Mouse (Mus musculus) gastrocnemius, postnatal 4 days (tissue): ENCODE measurements around the gene Gm49354. TPM values are rescaled to one million over a fixed set of nuclear protein-coding genes. Genes with fewer than 3 reads are reported as not detected.
A peak's percentile ranks its signal among the peaks of the same experiment; 100 is the strongest.
"Not testable (repeated sequence)": the region's sequence is repeated elsewhere in the genome, so short reads cannot be mapped to it uniquely, and the experiment has no call there.

ENCODE experiments used
- DNase-seq, 2 experiments: peaks; one replicate each; pipeline ENCODE4 v3.0.0; 2021 to 2022; ENCODE audit warnings: low spot score in 2 of 2, mixed read lengths in 2 of 2
- long read RNA-seq, 2 experiments: library from polyadenylated mRNA; stranded (forward); transcript quantifications; one replicate each; pipeline ENCODE4 v2.0.0; 2021
- total RNA-seq, 2 experiments: library from RNA; stranded (reverse); gene quantifications; 2 replicates each; pipeline ENCODE4 v1.2.3; 2021

The Gm49354 gene
- total RNA-seq, result not detected
- long read RNA-seq, experiment 1, result 0 reads
- long read RNA-seq, experiment 2, result 0 reads

DNA sequence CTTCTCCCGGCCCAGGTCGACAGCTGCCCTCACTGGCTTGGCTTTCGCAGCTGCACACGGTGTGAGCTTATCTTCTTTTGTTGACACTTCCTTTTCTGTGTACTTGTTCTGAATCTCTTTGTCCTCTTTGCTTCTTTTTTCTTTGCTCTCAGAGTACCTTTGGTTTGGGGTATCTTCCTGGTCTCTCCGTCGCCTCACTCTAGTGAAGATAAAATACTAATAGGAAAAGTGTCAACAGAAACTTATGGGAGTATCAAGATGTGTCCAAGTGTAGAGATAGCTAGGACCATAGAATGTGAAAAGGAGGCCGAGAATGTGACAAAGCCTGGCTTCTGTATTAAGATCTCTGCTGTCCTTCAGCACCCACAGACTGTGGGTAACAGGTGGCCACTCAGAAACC, at the start of gene Gm49354:
Gene Gm49354 (minus strand): TSS at position 101 of the 400 bp plus-strand sequence.
- DNase-seq, result no peak

DNA sequence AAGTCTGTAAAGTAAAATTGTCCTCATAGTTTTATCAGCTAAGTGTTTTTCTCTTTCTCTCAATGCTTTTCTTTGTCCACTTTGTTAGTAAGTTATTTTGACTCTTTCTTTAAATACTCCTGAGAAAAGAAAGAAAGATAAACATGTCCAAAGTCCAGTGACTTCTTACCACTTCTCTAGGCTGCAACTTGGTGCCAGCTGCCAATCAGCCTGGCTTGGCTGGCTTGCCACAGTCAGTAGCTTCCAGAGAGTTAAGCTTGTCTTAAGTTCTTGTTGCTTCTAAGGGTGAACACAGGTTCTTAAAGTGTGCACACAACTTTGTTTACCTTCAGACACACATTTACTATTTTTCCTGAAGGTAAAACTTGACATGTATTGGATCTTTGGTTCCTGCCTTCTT, 43.9 kb upstream of the Gm49354 start:
- no peak for DNase-seq

DNA sequence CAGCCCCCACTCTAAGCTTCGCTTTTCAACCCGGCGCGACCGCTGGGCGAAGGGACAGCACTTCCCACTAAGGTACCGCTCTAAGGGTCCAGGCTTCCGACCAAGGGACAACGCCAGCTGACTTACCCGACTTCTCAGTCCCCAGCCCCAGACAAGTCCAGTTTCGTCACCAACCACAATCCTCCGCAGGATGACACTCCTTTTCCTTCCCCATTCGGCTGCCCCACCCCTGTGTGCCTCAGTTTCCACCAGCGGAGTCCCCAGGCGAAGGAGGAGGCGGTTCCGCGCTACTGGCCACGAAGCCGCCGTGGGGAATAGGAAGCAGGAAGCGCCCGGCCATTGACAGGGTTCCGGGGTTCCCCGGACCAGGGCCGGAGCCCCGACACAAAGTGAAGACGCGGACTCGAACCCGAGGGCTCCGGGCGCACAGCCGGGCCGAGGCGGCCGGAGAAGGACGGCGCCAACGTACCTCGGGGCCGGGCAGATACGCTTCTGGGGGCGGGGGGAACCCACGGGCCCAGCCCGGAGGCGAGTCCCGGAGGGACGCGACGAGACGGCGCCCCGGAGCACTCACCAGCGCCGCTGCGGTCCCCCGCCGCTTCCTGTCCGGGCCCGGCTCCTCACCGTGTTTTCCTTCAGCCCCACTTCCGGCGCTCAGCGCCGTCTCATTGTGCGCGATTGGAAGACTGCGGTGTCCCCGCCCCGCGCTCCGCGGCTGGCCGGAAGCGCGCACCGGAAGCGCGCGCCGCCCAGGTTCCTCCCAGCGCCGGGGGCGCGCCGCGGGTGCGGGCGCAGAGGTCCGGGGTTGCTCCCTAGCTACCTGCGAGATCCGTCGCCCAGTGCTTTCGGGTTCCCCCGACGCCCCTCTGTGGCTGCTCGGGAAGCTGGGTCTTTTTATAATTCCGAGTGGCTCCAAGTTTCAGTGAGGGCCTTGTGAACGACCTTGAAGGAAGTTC, 40.7 kb upstream of the Gm49354 start, which contains the start of gene Tut7:
Gene Tut7 (minus strand): TSS at position 641 of the 956 bp plus-strand sequence.
- DNase-seq, result peak; percentile 83 to 95

DNA sequence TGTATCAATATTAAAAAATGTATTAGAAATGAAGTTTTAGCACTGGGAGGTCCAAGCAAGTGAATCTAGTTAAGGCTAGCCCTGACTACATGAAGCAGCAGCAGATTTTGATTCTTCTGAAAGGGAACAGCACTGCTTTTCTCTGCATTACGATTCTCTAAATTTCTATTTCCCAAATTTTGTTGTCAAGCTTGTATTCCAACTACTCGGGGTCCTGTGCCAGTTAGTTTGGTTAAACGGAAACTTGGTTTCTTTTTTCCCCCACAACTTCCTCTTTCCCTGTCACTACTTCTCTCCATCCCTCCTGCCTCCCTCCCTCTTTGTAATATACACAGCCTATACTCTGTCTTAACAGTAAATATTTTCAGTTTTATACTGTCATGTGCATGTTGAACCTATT, 38.8 kb upstream of the Gm49354 start:
- DNase-seq, result no peak

DNA sequence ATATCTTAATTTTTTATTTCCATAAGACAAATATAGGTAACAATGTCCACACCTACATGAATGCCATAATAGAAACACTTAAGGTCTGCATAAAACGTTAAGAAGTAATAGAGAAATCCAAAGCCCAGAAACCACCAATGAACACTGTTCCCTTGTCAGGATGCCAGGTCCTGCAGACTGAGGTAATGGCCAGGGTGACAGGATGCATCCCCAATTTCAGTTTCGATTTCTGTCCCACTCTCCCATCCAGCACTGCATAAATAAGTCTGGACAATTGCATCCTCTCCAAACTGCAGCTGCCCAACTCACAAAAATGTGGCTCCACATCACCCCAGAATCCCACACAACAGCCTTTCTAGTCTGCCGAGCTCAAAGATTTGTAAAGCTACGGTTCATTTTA, 38.1 kb upstream of the Gm49354 start:
- no peak for DNase-seq

DNA sequence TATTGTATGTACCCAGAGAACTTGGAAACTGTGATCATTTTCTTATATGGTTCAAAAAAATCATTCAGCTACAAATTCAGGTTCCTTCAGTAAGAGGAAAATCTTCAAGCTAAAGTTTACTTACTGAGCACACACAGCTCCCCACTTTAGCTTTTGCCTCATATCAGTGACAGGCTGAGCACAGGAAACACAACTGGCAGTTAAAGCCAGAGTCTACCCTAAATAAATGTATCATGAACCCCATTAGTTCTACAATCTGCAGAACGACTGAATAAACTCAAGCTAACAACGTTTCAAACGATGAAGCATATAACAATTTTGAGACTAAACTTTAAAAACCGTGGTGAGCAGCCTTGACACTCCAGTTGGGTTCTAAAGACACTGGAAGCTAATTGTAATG, 35.3 kb upstream of the Gm49354 start:
- DNase-seq, result no peak

DNA sequence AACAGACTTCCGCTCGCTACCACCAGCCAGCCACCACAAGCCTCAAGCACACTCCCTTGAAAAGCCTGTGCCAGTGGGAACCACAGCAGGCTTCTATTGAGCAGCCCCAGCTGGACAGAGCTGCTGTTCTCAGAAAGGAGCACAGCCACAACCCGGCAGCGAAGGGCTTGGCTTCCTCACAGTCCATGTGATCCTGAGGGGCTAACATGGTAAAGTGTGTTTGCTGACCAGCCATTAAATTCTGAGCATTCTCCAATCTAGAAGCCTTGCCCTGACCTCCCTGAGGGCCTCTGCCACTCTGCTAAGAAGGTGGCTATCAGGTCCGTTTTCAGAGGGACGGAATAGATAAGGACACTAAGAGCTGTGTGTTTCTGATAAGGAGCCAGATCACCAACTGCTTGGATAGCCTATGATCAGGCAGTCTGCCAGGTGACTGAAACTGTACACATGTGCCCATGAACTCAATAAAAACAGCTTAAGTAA, 32.1 kb upstream of the Gm49354 start:
- DNase-seq, result no peak

DNA sequence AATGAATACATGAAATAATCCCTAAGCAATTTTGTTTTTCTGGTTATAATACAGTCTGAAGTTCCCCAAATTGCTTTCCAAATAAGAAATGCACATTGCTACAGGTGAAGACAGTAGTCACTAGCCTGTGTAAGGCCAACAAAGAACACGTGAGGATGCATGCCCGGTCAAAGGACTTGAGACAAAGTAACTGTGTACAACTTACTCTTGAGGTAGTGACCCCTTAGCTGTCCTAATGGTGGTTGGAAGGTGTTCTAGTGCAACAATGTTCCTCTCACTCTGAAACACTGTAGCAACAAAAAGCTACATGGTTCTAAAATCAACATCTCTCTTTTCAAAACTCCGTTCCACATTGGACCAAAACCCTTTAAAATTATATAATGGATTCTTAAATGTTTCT, 29.5 kb upstream of the Gm49354 start:
- DNase-seq, result no peak

DNA sequence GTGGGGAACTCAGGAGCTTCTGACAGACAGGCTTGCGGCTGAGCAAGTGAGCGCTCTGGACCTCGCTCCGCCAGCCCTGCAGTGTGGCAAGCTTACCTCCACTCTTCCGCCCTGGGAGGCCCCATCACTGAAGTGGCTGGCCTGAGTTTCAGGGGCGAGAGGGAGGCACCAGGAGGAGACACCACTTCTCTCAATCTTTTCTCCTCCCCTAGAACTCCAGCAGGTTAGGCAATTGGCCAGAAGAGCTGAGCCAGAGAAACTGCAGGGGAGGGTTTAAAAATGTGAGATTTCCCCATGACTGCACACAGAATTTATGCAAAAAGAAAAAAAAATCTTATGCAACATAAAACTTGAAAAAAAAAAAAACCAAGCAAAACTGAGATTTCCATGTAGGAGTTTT, 19.0 kb upstream of the Gm49354 start:
- DNase-seq, result no peak

DNA sequence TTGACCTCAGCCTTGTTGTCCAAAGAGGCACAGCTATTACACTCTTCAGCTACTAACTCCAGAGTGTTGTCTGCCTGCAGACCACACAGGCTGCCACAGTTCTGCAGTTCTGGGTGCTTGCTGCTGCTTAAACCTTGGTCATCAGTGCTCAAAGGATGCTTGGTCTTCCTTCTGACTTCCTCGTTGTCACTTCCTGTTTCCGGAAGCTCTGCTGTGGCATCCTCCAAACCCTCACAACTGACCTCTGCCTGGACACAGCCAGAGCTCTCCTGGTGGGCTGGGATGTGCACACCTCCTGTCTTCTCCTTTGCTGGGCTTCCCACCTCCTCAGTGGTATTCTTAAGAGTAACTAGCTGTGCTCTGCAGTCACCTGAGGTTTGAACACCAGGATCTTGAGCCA, 18.0 kb upstream of the Gm49354 start:
- no peak for DNase-seq

DNA sequence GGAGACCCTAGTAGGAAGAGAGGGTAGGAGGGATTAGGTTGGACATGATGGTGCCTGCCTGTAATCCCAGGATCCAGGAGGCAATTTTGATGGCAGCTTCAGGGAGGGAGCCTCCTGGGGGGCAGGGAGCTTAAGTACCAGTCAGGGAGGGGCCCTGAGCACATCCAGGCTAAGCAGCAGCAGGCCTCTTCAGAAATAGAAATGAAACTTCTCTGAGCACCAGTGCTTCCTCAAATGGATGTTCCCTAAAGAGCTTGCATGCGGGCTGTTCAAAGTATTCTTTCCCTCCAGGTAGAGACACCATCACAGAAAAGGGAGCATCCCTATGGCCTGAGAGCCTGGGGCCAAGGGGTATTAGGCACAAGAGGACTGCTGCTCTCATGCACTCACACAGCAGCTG, 16.3 kb upstream of the Gm49354 start:
- DNase-seq, result no peak

DNA sequence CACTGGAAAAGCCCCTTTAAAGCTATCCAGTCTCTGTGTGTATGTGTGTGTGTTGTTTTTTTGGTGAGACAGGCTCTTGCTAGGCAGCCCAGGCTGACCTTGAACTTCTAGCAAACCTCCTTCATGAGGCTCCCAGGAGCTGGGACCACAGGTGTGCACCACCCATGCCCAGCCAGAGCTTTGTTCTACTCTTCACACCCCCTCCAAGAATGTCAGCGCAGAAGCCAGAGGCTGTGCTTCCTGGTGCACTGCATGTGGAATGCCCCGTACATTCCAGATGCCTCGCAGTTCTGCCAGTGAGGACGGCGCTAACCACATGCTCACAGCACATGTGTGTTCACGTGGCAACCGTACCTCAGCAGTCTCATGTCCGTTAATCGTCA, 14.4 kb upstream of the Gm49354 start:
- no peak for DNase-seq

DNA sequence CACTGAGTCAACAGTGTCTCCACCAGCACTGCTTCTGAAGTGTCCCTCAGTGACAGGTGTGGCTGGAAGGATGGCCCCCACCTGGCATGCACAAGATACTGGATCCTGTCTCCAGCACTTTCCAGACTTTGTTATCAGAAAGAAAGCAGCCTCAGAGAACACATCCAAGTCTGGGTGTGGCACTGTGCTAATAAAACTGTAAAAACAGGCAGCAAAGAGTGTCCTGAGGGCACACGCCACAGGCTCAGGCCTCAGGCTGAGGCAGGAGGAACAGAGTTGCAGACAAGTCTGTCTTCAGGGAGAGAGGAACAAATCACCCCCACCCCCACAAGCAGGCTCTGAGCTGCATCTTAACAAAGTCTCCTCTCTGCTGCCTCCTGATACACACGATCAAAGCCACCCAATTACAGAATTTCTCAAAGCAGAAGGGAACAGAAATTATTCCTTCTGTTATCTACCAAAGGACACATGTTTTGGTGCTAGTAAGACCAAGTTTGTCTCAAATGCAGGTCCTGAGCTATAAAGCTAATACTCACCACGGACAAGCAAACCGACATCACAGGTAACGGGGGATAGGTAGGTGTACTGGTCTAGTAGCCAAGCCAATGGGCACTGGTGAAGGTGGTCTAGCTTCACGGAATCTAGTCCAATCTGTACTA, 13.9 kb upstream of the Gm49354 start:
- DNase-seq, result no peak

DNA sequence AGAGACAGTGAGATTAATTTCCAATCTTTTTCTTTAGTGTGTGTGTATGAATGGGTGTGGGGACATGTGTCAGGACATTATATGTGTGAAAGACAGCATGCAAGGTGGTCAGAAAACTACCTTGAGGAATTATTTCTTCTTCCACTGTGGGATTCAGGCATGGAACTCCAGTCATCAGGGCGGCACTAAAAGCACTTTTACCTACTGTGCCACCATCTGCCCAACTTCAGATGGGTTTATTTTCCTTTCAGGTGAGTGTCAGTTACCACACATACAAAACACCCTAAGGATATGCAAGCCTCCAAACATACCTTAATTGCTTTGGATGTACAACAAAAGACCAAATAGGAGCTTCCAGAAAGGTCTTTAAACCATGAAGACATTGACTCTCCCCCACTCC, 12.7 kb upstream of the Gm49354 start:
- DNase-seq, result no peak

DNA sequence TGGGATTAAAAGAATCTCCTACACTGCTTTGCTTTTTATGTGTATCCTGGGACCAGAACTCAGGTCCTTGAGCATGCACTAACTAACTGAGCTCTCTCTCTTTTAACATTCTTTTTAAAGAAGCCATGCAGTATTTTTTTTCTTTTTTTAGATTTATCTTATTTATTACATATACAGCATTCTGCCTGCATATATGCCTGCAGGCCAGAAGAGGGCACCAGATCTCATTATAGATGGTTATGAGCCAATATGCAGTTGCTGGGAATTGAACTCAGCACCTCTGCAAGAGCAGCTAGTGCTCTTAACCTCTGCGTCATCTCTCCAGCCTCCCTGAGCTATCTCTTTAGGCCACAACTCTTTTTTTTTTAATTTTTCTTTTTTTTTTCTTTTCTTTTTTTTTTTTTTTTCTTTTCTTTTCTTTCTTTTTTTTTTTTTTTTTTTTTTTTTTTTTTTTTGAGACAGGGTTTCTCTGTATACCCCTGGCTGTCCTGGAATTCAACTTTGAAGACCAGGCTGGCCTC, 2.2 kb downstream of the Gm49354 start:
- not testable (repeated sequence) for DNase-seq

DNA sequence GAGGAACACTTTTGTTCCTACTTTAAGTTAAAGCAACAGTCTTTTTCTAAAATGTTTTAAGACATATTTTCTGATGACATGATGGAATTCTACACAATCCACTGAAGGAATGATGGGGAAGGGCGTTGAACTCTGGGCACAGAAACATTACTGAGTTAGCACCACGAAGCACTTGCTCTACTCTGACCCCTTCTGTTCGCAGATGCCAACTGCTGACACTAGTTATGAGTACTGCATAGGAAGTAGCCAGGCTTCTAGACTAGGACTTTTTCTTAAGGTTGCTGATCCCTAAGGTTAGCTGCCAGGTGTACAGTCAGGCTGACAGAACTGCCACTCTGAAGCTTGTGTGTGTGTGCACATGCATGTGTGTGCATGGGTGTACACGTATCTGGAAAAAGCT, 2.8 kb downstream of the Gm49354 start:
- DNase-seq, result no peak

DNA sequence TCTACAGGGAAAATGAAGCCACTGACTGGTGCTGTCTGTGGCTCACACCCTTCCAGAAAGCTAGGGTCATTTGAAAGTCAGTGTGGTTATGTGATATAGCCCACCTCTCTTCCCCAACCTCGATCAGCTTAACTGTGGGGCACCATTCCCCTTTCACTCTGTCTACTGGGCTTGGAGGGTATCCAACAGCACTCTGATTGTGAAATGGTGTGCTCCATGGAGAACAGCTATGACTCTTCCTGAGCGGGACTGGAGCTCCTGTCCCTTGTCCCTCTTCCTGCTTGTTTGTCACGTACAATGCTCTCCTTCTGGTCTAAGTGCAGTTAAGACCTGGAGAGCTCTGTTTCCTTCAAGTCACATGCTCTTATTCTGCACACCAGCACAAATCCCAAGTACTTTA, 6.9 kb downstream of the Gm49354 start:
- DNase-seq, result no peak

DNA sequence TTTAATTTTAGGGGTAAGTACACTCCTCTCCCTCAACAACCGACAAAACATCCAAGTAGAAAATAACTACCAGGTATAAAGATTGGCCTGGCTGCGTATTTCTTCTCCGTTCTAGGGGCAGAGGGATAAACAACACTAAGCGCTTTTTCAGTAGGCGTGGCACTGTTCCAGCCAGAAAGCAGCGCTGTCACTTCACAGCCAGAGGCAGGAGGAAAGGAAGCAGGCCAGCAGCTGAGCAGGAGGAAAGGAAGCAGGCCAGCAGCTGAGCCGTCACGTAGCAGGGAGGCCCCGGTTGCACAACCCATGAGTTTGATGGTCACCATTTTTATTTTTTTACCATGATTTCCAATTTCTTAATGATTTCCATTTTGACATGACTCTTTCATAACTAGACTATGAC, 10.8 kb downstream of the Gm49354 start:
- peak; percentile 40 to 73 for DNase-seq

DNA sequence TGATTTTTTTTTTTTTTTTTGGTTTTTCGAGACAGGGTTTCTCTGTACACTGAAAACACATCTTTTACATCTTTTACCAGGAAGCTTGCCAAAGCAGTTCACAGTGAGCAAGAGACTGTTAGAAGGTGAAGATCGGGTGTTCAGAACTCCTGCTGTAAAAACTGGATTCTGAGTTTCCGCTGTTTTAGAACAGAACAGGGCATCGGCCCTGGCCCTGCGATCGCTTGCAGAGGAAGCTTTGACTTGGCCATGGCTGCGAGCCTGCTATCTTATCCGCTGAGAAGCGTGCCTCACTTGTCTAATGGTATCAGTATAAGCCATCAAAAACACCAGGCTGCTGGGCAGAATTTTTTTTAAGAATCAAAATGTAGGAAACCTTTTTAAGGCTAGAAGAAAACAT, 11.2 kb downstream of the Gm49354 start:
- DNase-seq, result no peak

DNA sequence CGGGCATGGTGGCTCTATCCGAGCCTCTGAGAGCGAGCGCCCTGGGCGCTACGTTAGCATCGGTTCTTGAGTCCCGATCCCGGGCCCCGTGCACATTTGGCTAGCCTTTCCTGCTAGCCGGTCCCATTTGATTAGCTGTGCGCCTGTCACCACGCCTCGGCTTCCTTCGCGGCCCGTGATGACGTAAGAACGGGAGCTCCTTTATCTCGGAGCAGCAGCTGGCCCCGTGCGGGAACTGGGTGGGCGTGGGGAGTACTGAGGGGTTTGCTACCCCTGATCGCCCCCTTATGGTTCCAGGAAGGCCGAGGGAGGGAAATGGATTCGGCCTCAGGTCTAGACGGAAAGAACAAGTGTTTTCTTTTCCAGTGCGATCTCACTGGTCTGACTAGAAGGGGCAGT, 11.9 kb downstream of the Gm49354 start:
- peak; percentile 68 to 82 for DNase-seq

DNA sequence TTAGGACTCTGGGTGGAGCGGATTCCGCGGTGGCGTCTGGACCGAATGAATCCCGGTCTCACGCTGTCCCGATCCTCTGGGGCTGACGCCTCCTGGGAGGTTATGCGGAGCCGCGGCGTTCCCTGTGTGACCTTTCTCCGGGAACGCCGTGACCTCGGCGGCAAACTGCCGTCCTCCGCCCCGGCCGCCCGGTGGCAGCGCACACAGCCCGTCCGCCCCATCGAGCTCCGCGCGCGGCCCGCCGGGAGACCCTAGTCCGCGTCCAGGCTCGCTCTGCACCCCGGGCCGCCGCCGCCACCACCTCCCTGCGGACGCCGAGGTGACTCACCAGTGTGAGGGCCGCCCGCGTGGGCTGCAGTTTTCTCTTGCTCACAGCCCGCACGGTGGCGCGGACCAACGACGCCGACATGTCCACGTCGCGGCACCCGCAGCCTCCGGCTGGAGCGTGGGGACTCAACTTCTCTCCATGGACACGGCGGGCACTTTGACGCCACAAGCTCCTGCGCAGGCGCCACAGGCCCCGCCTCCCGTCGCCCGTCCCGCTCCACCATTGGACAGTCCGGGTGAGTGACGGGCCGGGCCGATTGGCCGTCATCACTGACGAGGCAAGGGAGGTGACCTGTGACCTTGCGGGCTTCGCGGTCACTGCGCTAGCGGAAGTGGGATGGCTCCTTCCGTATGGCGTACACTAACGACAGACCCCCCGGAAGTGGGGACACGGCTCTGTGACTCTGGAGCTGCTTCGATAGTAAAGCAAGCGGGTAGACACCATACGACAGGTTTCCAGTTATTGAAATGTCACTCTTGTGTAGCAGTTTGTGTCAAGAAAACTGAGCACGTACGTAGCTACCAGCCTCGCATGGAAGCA, 12.5 kb downstream of the Gm49354 start, which contains the start of gene Isca1:
Gene Isca1 (minus strand): TSS at position 515 of the 868 bp plus-strand sequence.
- peak; percentile 98 to 99 for DNase-seq
